Mouse (Mus musculus): Measurements from ENCODE around the gene Zyx.

Zyx gene

DNA sequence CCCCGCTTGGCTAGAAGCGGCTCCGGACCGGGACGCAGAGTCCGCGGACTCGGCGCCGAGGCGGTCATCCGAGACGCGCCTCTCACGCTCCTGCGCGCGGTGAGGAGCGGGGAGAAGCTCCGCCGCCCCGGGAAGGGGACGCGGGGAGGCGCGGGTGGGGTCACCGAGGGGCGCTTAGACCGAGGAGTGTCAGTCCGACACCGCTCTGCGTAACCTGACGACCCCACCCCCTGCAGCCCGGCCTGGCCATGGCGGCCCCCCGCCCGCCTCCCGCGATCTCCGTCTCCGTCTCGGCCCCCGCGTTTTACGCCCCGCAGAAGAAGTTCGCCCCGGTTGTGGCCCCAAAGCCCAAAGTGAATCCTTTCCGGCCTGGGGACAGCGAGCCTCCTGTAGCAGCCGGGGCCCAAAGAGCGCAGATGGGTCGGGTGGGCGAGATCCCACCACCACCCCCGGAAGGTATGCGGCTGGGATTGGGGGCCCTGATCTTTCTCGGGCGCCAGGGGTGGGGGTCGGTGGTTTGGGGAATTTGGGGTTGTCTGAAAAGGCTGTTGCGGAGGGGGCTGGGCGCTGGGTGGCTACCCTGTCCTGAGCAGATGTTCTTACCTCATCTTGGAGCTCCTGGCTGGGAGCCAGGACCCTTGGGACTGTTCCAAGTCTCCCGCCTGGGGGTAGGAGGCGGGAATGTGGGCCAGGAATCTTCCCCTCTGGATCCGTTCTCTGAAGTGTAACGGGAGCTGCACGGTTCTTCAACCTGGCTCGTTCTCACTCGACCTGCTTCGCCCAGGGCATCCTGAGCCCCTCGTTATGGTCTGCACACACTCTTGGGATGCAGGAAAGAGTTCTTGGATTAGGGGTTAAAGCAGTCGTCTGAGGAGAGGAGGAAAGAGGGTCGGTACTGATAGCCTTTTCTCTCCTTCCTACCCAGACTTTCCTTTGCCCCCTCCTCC is 864 bp downstream of the Zyx start:
- peak; percentile 77 for DNase-seq (ENCODE audit: low read depth, low spot score)

DNA sequence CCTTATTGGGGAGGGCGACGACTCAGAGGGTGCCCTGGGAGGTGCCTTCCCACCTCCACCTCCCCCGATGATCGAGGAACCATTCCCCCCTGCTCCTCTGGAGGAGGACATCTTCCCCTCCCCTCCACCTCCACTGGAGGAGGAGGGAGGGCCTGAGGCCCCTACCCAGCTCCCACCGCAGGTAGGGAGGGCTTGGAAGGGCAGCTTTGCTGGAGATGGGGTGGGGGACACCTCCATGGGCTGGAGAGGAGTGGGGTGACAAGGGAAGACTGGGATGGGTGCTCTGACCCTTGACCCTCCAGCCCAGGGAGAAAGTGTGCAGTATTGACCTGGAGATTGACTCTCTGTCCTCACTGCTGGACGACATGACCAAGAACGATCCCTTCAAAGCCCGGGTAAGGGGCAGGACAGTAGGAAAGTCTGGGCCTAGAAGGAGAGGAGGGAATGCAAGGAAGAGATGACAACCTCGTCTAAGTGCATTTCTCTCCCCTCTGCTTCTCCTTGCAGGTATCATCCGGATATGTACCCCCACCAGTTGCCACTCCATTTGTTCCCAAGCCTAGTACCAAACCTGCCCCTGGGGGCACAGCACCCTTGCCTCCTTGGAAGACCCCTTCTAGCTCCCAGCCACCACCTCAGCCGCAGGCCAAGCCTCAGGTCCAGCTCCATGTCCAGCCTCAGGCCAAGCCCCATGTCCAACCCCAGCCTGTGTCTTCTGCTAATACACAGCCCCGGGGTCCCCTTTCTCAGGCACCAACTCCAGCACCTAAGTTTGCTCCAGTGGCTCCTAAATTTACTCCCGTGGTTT is 1.7 kb downstream of the Zyx start:
- DNase-seq (ENCODE audit: low read depth, low spot score), result no peak

- DNase-seq (ENCODE audit: low read depth, low spot score), result no peak
These were observed 2.5 kb downstream of the Zyx start for GRCm38 (mm10) chr6:42351776-42352485.

DNA sequence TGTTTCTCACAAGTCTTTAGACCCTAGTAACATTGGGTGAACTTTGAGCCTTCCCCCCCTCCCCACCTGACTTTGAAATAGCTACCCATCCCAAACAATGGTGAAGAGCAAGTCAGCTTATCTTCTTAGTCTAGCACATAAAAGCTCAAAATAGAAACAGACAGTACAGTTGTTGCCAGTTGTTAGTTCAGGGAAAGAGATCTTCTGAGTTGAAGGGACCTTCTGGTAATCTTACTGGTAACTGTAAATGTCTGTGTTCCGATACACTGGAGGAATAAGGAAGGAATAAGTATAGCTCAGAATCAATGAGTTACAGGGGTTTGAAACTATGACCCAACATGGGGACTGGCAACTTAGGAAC is 3.0 kb downstream of the Zyx start:
- DNase-seq (ENCODE audit: low read depth, low spot score), result no peak

DNA sequence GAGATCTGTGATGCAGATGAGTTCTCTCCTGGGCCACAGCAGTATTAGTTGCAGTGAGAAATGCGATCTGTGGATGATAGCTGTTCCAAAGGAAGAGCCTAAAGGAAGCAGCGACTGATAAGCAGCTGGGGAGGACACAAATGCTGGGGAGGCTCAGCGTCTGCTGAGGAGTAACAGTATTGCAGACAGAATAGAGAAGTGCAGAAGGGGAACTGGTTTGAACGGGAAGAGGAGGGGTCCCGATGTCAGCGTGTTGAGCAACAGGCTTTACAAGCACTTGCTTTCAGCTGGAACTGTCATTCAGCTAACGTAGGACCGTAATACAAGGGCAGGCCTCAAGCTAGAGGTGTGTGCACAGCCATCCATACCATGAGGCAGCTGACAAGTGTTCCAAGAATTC is 3.8 kb downstream of the Zyx start:
- peak; percentile 49 for DNase-seq (ENCODE audit: low read depth, low spot score)

GRCm38 (mm10) chr6:42354076-42355019 is 4.9 kb downstream of the Zyx start:
- peak; percentile 80 for DNase-seq (ENCODE audit: low read depth, low spot score)

DNA sequence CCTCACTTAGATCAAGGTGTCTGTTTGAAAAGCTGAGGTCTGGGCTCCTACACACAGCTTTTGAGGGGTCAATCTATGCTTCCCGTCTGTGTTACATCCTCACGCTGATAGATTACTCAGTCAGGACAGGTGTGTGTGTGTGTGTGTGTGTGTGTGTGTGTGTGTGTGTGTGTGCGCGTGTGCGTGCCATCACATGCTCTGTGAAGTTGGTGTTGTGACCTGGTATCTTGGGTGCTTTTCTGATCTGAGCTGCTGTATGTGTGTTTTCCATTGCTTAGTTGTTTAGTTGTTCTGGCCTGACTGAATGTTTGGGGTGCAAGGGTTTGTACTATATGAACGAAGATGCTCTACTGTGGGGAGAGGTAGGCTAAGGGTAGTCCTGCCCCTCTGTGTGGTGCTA is 5.9 kb downstream of the Zyx start:
- DNase-seq (ENCODE audit: low read depth, low spot score), result no peak

- DNase-seq (ENCODE audit: low read depth, low spot score), result no peak
These were observed 6.6 kb downstream of the Zyx start for GRCm38 (mm10) chr6:42355794-42356600.

GRCm38 (mm10) chr6:42356913-42357312 is 7.5 kb downstream of the Zyx start:
- no peak for DNase-seq (ENCODE audit: low read depth, low spot score)

DNA sequence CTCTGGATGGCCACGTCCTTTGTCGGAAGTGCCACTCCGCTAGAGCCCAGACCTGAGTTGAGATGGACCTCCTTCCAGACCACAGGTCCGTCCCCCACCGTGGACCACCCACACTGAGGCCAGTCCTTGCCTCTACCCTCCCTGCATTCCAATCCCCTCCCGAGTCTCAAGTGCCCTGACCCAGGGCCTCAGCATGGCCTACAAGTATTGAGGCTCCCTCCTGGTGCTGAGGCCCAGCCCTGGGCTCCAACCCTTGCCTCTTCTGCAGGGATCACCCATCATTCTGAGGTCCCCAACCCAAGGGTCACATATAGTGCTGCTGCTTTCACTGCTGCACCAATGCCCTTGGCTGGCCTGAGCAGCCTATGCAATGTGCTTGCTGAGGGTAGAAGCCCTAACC is 8.5 kb downstream of the Zyx start:
- DNase-seq (ENCODE audit: low read depth, low spot score), result no peak

DNA sequence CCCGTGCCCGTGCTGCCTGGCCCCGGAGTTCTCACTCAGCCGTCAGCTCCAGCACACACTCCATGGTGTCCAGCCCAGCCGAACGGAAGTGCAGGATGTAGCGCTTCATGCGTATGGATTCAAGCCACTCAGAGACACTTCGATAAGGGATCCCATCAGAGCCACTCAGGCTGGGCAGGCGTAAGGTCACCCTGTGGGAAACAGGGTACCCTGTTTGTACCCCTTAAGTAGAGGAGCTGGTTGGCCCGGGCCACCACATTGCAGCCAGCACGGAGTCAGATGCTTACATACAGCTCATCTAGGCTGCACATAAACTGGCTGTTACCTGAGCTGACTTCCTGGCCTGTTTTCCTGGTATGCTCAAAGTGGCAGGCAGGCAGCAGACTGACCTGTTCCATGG is 9.5 kb downstream of the Zyx start:
- no peak for DNase-seq (ENCODE audit: low read depth, low spot score)

- no peak for DNase-seq (ENCODE audit: low read depth, low spot score)
These were observed 10.1 kb downstream of the Zyx start for GRCm38 (mm10) chr6:42359364-42360147.

DNA sequence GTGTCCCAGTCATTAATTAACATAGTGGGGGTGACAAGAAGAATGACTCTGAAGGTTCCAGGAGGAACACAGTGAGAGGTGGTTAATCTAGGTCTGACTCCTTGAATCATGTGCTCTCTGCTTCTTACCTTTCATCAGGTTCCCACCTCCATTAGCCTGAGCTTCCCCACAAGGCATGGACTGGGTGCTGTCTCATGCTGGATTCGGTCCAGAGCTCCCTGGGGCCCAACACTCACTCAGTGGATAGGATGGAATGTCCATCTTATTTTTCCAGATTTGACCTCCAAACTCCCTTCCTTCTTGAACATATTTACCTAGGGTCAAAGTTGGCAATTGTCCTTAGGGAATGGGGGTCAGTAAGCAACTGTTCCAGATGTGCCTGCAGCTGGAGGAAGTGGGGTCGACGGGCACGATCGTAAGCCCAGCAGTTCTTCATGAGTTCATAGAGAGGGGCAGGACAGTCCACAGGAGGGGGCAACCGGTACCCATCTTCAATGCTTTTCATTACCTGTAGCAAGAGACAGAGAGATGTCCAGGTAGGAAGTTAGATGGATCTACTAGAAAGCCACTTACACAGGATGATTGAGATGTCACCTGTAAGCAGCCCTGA is 10.9 kb downstream of the Zyx start:
- DNase-seq (ENCODE audit: low read depth, low spot score), result no peak

DNA sequence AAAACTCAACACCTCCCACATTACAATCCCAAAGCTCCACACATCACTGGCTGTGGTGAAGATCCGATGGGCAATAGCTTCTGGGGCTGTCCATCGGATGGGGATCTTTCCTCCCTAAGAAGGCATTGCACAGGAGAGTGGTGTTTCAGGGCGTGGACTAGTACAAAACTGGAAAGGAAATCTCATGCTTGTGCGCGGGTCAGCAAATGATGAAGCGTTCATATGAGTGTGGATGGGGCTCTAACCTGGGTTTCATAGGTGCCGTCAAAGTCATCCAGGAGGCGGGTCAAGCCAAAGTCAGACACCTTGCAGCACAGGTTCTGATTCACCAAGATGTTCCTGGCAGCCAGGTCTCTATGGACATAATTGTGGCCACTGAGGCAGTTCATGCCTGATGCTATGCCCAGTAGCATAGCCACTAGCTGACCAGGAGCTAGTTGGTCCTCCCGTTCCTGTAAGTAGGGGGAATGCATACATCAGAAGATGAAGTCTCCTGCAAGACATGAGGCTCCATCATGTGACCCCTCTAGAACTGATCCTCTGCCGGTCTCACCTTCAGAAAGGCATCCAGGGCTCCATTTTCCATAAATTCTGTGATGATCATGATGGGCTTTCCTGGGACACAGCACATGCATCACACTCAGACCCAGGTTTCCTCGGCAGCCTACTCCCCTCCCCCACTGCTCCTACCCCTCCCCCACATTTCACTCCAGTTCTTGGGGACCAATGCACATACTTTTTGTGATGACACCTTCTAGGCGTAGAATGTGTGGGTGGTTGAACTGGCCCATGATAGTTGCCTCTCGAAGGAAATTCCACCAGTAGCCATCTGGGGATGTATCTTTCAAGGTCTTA is 11.8 kb downstream of the Zyx start:
- no peak for DNase-seq (ENCODE audit: low read depth, low spot score)

DNA sequence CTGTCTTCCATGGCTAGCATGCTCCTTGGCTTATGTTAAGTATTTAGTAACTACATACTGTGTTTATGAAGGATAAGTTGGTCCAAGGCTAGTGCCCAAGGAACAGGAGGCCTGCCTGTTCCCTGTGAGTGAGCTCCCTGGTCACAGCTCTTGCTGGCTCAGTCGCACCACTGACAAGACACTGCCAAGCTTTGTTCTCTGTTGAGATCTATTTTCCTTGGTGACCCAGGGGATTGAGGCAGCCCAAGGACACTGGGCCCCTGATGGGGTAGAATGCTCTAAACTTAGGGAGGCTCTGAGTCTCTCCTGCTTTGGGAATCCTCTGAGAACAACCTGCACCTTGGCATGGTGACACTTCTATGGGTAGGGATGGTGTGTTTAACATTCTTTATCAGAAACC is 12.6 kb downstream of the Zyx start:
- DNase-seq (ENCODE audit: low read depth, low spot score), result no peak

GRCm38 (mm10) chr6:42362497-42362896 is 13.1 kb downstream of the Zyx start:
- DNase-seq (ENCODE audit: low read depth, low spot score), result no peak

- DNase-seq (ENCODE audit: low read depth, low spot score), result peak; percentile 68
These were observed 13.5 kb downstream of the Zyx start for GRCm38 (mm10) chr6:42362974-42363373.

GRCm38 (mm10) chr6:42364066-42364465 is 14.6 kb downstream of the Zyx start:
- no peak for DNase-seq (ENCODE audit: low read depth, low spot score)

All from brain, adult 2 months (tissue).